Mouse (Mus musculus) brain, embryonic 14.5 days (tissue): ENCODE measurements around the gene Gm15294. TPM values are rescaled to one million over a fixed set of nuclear protein-coding genes. Genes with fewer than 3 reads are reported as not detected.

Source experiments
- DNase-seq: peaks from one replicate; pipeline ENCODE4 v3.0.0-alpha.2; 2011; ENCODE audit warnings: low read depth
- CTCF ChIP-seq: fragments of 200-500 bp; IDR thresholded peaks from 2 replicates; pipeline ENCODE4 v1.5.1; 2012; ENCODE audit warnings: inconsistent platforms, mild to moderate bottlenecking, moderate library complexity, borderline replicate concordance; ENCODE audit not compliant: insufficient read depth, insufficient read length; ENCODE audit errors: extremely low read depth
- POLR2A ChIP-seq: fragments of 200-500 bp; IDR thresholded peaks from 2 replicates; pipeline ENCODE4 v1.6.1; 2012; ENCODE audit warnings: mild to moderate bottlenecking, inconsistent platforms, borderline replicate concordance; ENCODE audit not compliant: poor library complexity, insufficient read depth, insufficient read length, severe bottlenecking; ENCODE audit errors: extremely low read depth
- polyA plus RNA-seq: library from polyadenylated mRNA; depleted of rRNA; stranded (reverse); fragments of >200 nt; gene quantifications from 2 replicates; pipeline ENCODE4 v1.2.3, GENCODE M21; 2012; rRNA removed

The Gm15294 gene
- polyA plus RNA-seq = not detected in 2 replicates

GRCm38 (mm10) chrX:141875135-141875534, at the start of gene Gm15294:
Gm15294 (minus strand) TSS chrX:141875235.
- no peak for DNase-seq
- TF ChIP-seq POLR2A (no peak), CTCF (no peak)

GRCm38 (mm10) chrX:141884336-141885048, 9.5 kb upstream of the Gm15294 start:
- DNase-seq = peak; percentile 6
- TF ChIP-seq POLR2A = no peak
- TF ChIP-seq CTCF = no peak

GRCm38 (mm10) chrX:141874024-141874423, 1.0 kb downstream of the Gm15294 start:
- TF ChIP-seq POLR2A = no peak
- TF ChIP-seq CTCF = no peak
- no peak for DNase-seq

DNA sequence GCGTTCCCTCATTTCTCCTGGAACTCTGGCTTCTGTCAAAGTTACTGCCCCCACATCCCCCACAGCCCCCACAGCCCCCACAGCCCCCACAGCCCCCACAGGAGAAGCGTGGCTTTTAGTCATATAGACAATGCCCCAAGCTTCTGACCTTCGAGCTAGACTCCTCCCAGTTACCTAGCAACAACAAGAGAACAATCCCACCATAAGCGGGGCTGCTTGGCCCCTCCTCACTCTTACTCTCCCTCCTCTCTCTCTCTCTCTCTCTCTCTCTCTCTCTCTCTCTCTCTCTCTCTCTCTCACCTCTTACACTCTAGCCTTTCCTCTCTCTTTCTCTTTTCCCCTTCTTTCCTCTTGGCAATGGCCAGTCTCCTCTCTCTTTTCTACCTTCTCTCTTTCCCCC, 1.4 kb downstream of the Gm15294 start:
- no peak for DNase-seq
- TF ChIP-seq POLR2A (no peak), CTCF (no peak)

- TF ChIP-seq CTCF (no peak), POLR2A (no peak)
- peak; percentile 66 for DNase-seq
These were observed 19.2 kb downstream of the Gm15294 start for GRCm38 (mm10) chrX:141855684-141856396.

Other genes starting within 250 kb of the Gm15294 start
- 1.9 and 2.9 TPM in 2 replicates for gene Irs4, start 150.0 kb downstream of the Gm15294 start, polyA plus RNA-seq